Mouse (Mus musculus): ENCODE measurements around the gene Klk1b26. TPM values are rescaled to one million over a fixed set of nuclear protein-coding genes. Genes with fewer than 3 reads are reported as not detected.

Klk1b26 gene
- polyA plus RNA-seq (2017; shearing (Covaris generic)) = not detected

GRCm38 (mm10) chr7:44011868-44012267 lies at the start of gene Klk1b26:
Klk1b26 (plus strand) TSS chr7:44012168.

GRCm38 (mm10) chr7:43966451-43966850 lies 45.5 kb upstream of the Klk1b26 start, which contains the start of gene Klk1b1:
Klk1b1 (plus strand) TSS chr7:43966751.

GRCm38 (mm10) chr7:43975761-43976160 lies 36.2 kb upstream of the Klk1b26 start, which contains the start of gene Klk1b9:
Klk1b9 (plus strand) TSS chr7:43976061.

GRCm38 (mm10) chr7:43995577-43995976 lies 16.4 kb upstream of the Klk1b26 start, which contains the start of gene Klk1b11:
Klk1b11 (plus strand) TSS chr7:43995877.

GRCm38 (mm10) chr7:44051990-44052389 lies 40.0 kb downstream of the Klk1b26 start, which contains the start of gene Klk1b27:
Klk1b27 (plus strand) TSS chr7:44052290.

Other genes starting within 250 kb of the Klk1b26 start
- gene Klk12, start 243.3 kb upstream of the Klk1b26 start, polyA plus RNA-seq (2017; shearing (Covaris generic)) = not detected
- not detected for gene Klk11, start 237.6 kb upstream of the Klk1b26 start, polyA plus RNA-seq (2017; shearing (Covaris generic))
- gene Klk10, start 231.1 kb upstream of the Klk1b26 start, polyA plus RNA-seq (2017; shearing (Covaris generic)) = 0.21 TPM
- 0.99 TPM for gene Klk9, start 220.3 kb upstream of the Klk1b26 start, polyA plus RNA-seq (2017; shearing (Covaris generic))
- 109 TPM for gene Klk8, start 214.6 kb upstream of the Klk1b26 start, polyA plus RNA-seq (2017; shearing (Covaris generic))
- gene Klk7, start 200.9 kb upstream of the Klk1b26 start, polyA plus RNA-seq (2017; shearing (Covaris generic)) = not detected
- not detected for gene Klk6, start 187.7 kb upstream of the Klk1b26 start, polyA plus RNA-seq (2017; shearing (Covaris generic))
- gene Klk5, start 170.2 kb upstream of the Klk1b26 start, polyA plus RNA-seq (2017; shearing (Covaris generic)) = not detected
- not detected for gene Klk4, start 131.0 kb upstream of the Klk1b26 start, polyA plus RNA-seq (2017; shearing (Covaris generic))
- gene Klk15, start 78.4 kb upstream of the Klk1b26 start, polyA plus RNA-seq (2017; shearing (Covaris generic)) = 0.51 TPM
- gene Klk1b8, start 61.5 kb upstream of the Klk1b26 start, polyA plus RNA-seq (2017; shearing (Covaris generic)) = not detected
- not detected for gene Klk1b1, start 45.4 kb upstream of the Klk1b26 start, polyA plus RNA-seq (2017; shearing (Covaris generic))
- 0.73 TPM for gene Klk1b9, start 36.1 kb upstream of the Klk1b26 start, polyA plus RNA-seq (2017; shearing (Covaris generic))
- gene Klk1b11, start 16.3 kb upstream of the Klk1b26 start, polyA plus RNA-seq (2017; shearing (Covaris generic)) = not detected
- gene Klk1b27, start 40.1 kb downstream of the Klk1b26 start, polyA plus RNA-seq (2017; shearing (Covaris generic)) = 4.1 TPM
- gene Klk1b21, start 90.2 kb downstream of the Klk1b26 start, polyA plus RNA-seq (2017; shearing (Covaris generic)) = not detected
- not detected for gene Klk1b22, start 100.5 kb downstream of the Klk1b26 start, polyA plus RNA-seq (2017; shearing (Covaris generic))
- gene Klk1b16, start 124.6 kb downstream of the Klk1b26 start, polyA plus RNA-seq (2017; shearing (Covaris generic)) = not detected
- not detected for gene Klk1b24, start 176.1 kb downstream of the Klk1b26 start, polyA plus RNA-seq (2017; shearing (Covaris generic))
- gene Klk1b3, start 186.0 kb downstream of the Klk1b26 start, polyA plus RNA-seq (2017; shearing (Covaris generic)) = not detected
- not detected for gene Klk1b4, start 195.3 kb downstream of the Klk1b26 start, polyA plus RNA-seq (2017; shearing (Covaris generic))
- not detected for gene Klk1b5, start 203.8 kb downstream of the Klk1b26 start, polyA plus RNA-seq (2017; shearing (Covaris generic))
- not detected for gene Klk1, start 213.2 kb downstream of the Klk1b26 start, polyA plus RNA-seq (2017; shearing (Covaris generic))
- gene Gm36864, start 224.0 kb downstream of the Klk1b26 start, polyA plus RNA-seq (2017; shearing (Covaris generic)) = not detected
- gene 1700028J19Rik, start 234.5 kb downstream of the Klk1b26 start, polyA plus RNA-seq (2017; shearing (Covaris generic)) = 1.4 TPM
- 201 TPM for gene 2410002F23Rik, start 234.6 kb downstream of the Klk1b26 start, polyA plus RNA-seq (2017; shearing (Covaris generic))
- gene Acp4, start 245.2 kb downstream of the Klk1b26 start, polyA plus RNA-seq (2017; shearing (Covaris generic)) = 0.27 TPM
- not detected for gene Gm15517, start 249.3 kb downstream of the Klk1b26 start, polyA plus RNA-seq (2017; shearing (Covaris generic))

Measured in inflammation-experienced regulatory T-cells, adult 16 weeks (primary cell).